Mouse (Mus musculus): Measurements from ENCODE around the gene Ganc. TPM values are rescaled to one million over a fixed set of nuclear protein-coding genes. Genes with fewer than 3 reads are reported as not detected.

Gene Ganc
- polyA plus RNA-seq, 1 experiment from 2014 or later: 8.8 TPM

- peaks cover 8% of the 10 kb centered on the region for H3K36me3 ChIP-seq (ENCODE audit: control insufficient read depth, insufficient read depth, low read length)
- no peak for ATAC-seq
- H3K4me3 ChIP-seq (ENCODE audit: low read length): no peak overlapping the region
- no peak overlapping the region for H3K27ac ChIP-seq (ENCODE audit: low read length)
- peaks cover 14% of the 10 kb centered on the region for H3K4me1 ChIP-seq (ENCODE audit: control insufficient read depth, insufficient read depth, low read length)
- WGBS: 88% methylated on average over 6 of the region's 6 CpGs
- no peaks in the 10 kb centered on the region for H3K9me3 ChIP-seq (ENCODE audit: control insufficient read depth, low read length)
- H3K9ac ChIP-seq (ENCODE audit: low read depth, low read length): no peak overlapping the region
- H3K4me2 ChIP-seq (ENCODE audit: low read depth, low read length): no peak overlapping the region
- H3K27me3 ChIP-seq (replicated peaks; ENCODE audit: control insufficient read depth, insufficient read depth, low read length): no peaks in the 10 kb centered on the region
These were observed 99.4 kb downstream of the Ganc start for GRCm38 (mm10) chr2:120503094-120503493.

DNA sequence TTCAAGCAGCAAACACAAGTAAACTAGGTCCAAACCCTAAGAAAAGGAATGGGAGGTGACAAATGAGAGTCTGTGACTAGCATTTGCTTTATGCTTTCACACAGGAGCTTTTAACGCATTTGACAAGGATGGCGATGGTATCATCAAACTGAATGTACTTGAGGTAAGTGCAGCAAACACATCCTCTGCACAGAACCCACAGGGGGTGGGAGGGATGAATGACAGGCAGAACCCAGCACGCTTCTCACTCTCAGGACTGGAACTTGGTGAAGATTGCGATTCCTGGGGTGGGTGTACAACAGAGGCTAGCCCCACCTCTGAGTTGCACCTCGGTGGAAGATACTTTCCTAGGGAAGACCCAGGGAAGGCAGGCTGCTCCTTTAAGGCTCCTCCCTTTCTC, 100.3 kb downstream of the Ganc start:
- no peak for ATAC-seq
- no peak overlapping the region for H3K9ac ChIP-seq (ENCODE audit: low read depth, low read length)
- H3K4me1 ChIP-seq (ENCODE audit: control insufficient read depth, insufficient read depth, low read length): peaks cover 14% of the 10 kb centered on the region
- no peak overlapping the region for H3K4me3 ChIP-seq (ENCODE audit: low read length)
- H3K27ac ChIP-seq (ENCODE audit: low read length): no peak overlapping the region
- 76% methylated on average over 5 of the region's 5 CpGs for WGBS
- peaks cover 8% of the 10 kb centered on the region for H3K36me3 ChIP-seq (ENCODE audit: control insufficient read depth, insufficient read depth, low read length)
- no peaks in the 10 kb centered on the region for H3K27me3 ChIP-seq (replicated peaks; ENCODE audit: control insufficient read depth, insufficient read depth, low read length)
- no peaks in the 10 kb centered on the region for H3K9me3 ChIP-seq (ENCODE audit: control insufficient read depth, low read length)
- H3K4me2 ChIP-seq (ENCODE audit: low read depth, low read length): no peak overlapping the region

Other genes starting within 250 kb of the Ganc start
- 46.0 and 51.7 TPM in 2 replicates for gene Ehd4, start 249.3 kb upstream of the Ganc start, polyA plus RNA-seq (2015; fragmentation: Nextera tagmentation; extraction: Ambion mirVana)
- 0.02 TPM in 2 replicates for gene Pla2g4e, start 158.6 kb upstream of the Ganc start, polyA plus RNA-seq (2015; fragmentation: Nextera tagmentation; extraction: Ambion mirVana)
- gene Pla2g4d, start 114.7 kb upstream of the Ganc start, polyA plus RNA-seq (2015; fragmentation: Nextera tagmentation; extraction: Ambion mirVana): 0.06 TPM in 1 of 2 replicates, not detected in the other
- 0.64 and 0.70 TPM in 2 replicates for gene Pla2g4f, start 89.7 kb upstream of the Ganc start, polyA plus RNA-seq (2015; fragmentation: Nextera tagmentation; extraction: Ambion mirVana)
- 18.1 and 20.9 TPM in 2 replicates for gene Vps39, start 50.8 kb upstream of the Ganc start, polyA plus RNA-seq (2015; fragmentation: Nextera tagmentation; extraction: Ambion mirVana)
- 7.3 and 8.6 TPM in 2 replicates for gene Tmem87a, start 217 bp downstream of the Ganc start, polyA plus RNA-seq (2015; fragmentation: Nextera tagmentation; extraction: Ambion mirVana)
- gene Capn3, start 52.1 kb downstream of the Ganc start, polyA plus RNA-seq (2015; fragmentation: Nextera tagmentation; extraction: Ambion mirVana): 0.77 and 0.92 TPM in 2 replicates
- gene Zfp106, start 159.9 kb downstream of the Ganc start, polyA plus RNA-seq (2015; fragmentation: Nextera tagmentation; extraction: Ambion mirVana): 36.2 and 37.0 TPM in 2 replicates
- gene Snap23, start 163.8 kb downstream of the Ganc start, polyA plus RNA-seq (2015; fragmentation: Nextera tagmentation; extraction: Ambion mirVana): 54.6 and 55.8 TPM in 2 replicates
- 16.9 and 20.6 TPM in 2 replicates for gene Haus2, start 205.5 kb downstream of the Ganc start, polyA plus RNA-seq (2015; fragmentation: Nextera tagmentation; extraction: Ambion mirVana)
- 19.5 and 22.4 TPM in 2 replicates for gene Lrrc57, start 205.6 kb downstream of the Ganc start, polyA plus RNA-seq (2015; fragmentation: Nextera tagmentation; extraction: Ambion mirVana)
- 2.5 and 3.3 TPM in 2 replicates for gene Stard9, start 225.2 kb downstream of the Ganc start, polyA plus RNA-seq (2015; fragmentation: Nextera tagmentation; extraction: Ambion mirVana)